Comparison of ENCODE assay signal across 8 mouse cellular contexts in the genomic region with DNA sequence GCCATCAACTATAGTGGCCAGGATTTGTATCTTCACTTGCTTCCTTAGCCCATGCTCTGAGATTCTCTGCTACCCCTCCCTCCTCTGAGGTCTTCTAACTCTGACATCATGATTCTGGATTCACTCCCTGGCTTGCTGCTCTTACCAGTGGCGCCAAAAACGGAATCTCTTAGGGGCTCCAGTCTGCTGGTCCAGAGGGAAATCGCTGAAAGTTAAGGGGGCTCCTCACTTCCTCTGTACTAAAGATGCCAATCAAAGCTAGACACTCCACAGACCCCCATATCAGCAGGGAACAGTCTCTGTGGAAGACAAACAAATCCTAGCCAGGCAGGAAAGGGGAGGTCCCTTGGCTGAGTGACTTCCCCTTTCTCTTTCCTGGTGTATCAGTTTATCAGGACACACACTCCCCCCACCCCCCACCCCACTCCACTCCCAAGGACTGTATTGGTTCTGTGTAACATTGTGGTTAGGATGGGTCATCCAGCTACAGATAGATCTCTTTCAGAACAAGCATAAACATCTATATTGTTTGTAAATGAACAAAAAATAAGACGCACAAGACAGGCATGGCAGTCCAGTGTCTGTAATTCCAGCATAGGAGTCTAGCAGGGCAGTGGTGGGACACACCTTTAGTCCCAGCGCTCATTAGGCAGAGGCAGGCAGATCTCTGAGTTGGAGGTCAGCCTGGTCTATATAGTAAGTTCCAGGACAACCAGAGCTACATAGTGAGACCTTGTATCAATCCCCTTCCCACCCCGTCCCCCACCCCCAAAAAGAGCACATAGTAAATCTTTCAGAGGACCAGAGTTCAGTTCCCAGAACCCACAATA. TPM values are rescaled to one million over a fixed set of nuclear protein-coding genes. Genes with fewer than 3 reads are reported as not detected.
DNase-seq lines count a peak whose midpoint lies in the region; ATAC-seq and TF ChIP-seq lines count a peak whose summit lies in the region.

No protein-coding gene starts in this region.

- no peaks in the 10 kb centered on the region for H3K9me3 ChIP-seq in kidney, postnatal 0 days (replicated peaks; ENCODE audit: low read length)
- H3K9me3 ChIP-seq in forebrain, postnatal 0 days (ENCODE audit: low read length), result no peaks in the 10 kb centered on the region

- H3K4me2 ChIP-seq in kidney, postnatal 0 days (ENCODE audit: low read length), result peak overlapping the region; percentile 55
- H3K4me2 ChIP-seq in forebrain, postnatal 0 days (ENCODE audit: low read depth), result no peak overlapping the region

- TF ChIP-seq CTCF in kidney, postnatal 0 days (IDR thresholded peaks at IDR 0.05; ENCODE audit: low read depth), result no peak
- no peak for TF ChIP-seq CTCF in forebrain, postnatal 0 days (IDR thresholded peaks at IDR 0.05; ENCODE audit: low read depth)

- no peaks in the 10 kb centered on the region for H3K36me3 ChIP-seq in kidney, postnatal 0 days (ENCODE audit: insufficient read depth, low read length)
- no peaks in the 10 kb centered on the region for H3K36me3 ChIP-seq in forebrain, postnatal 0 days (ENCODE audit: insufficient read depth)

- 34% methylated on average over 6 of the region's 6 CpGs for WGBS in kidney, postnatal 0 days
- 57% methylated on average over 6 of the region's 6 CpGs for WGBS in forebrain, postnatal 0 days

- peak overlapping the region; percentile 19; the same call in 1 of the 2 replicates for H3K4me3 ChIP-seq in kidney, postnatal 0 days (replicated peaks; ENCODE audit: low read depth, low read length)
- H3K4me3 ChIP-seq in forebrain, postnatal 0 days (ENCODE audit: low read depth, low read length), result no peak overlapping the region

- H3K27me3 ChIP-seq in kidney, postnatal 0 days (ENCODE audit: insufficient read depth, low read length), result no peaks in the 10 kb centered on the region
- H3K27me3 ChIP-seq in forebrain, postnatal 0 days (ENCODE audit: insufficient read depth, low read length), result no peaks in the 10 kb centered on the region

- peak; percentile 77 for ATAC-seq in kidney, postnatal 0 days (replicated peaks; ENCODE audit: low FRiP score, low read depth)
- no peak for ATAC-seq in erythroid progenitor cell, adult 5-6 weeks (replicated peaks; ENCODE audit: low FRiP score, poor library complexity, severe bottlenecking)
- no peak for ATAC-seq in forebrain, postnatal 0 days

- peak overlapping the region; percentile 97 for H3K27ac ChIP-seq in kidney, postnatal 0 days
- H3K27ac ChIP-seq in forebrain, postnatal 0 days (ENCODE audit: low read depth, low read length), result no peak overlapping the region; the same call in 1 of the 2 replicates

- peak; percentile 65 for DNase-seq in gastrocnemius, adult 18-20 months (ENCODE audit: low spot score)
- DNase-seq in gastrocnemius, postnatal 10 days, result no peak
- DNase-seq in heart, adult 8-10 months (ENCODE audit: low spot score), result peak; percentile 76
- DNase-seq in kidney, postnatal 0 days (ENCODE audit: low spot score), result peak; percentile 95
- peak; percentile 88 for DNase-seq in lung, postnatal 25 days (ENCODE audit: low spot score)
- no peak for DNase-seq in forebrain, postnatal 0 days
- DNase-seq in urinary bladder, postnatal 25 days (ENCODE audit: low spot score), result no peak

- H3K9ac ChIP-seq in kidney, postnatal 0 days (ENCODE audit: low read depth, low read length), result peak overlapping the region; percentile 41; the same call in 1 of the 2 replicates
- no peak overlapping the region for H3K9ac ChIP-seq in forebrain, postnatal 0 days

- peaks cover 29% of the 10 kb centered on the region for H3K4me1 ChIP-seq in kidney, postnatal 0 days (replicated peaks; ENCODE audit: insufficient read depth, low read length)
- 0 out of 2 replicates have a peak, but pooled peaks cover 8% of the 10 kb centered on the region for H3K4me1 ChIP-seq in forebrain, postnatal 0 days (ENCODE audit: insufficient read depth)

RNA-seq across cellular contexts. Expression of a gene that starts 6.0 kb away (rescaled TPM):
- total RNA-seq in gastrocnemius, adult 18-20 months (2021), result 10 to 100 TPM; 25.3 to 26.3 TPM
- 10 to 100 TPM; 17.2 to 17.7 TPM for total RNA-seq in gastrocnemius, postnatal 10 days (2021)
- 10 to 100 TPM; 28.6 to 37.3 (median 31.7) TPM for total RNA-seq in heart, adult 8-10 months (2022)
- 18.6 and 20.3 TPM in 2 replicates for polyA plus RNA-seq in kidney, postnatal 0 days (2015; fragmentation: Nextera tagmentation; extraction: Ambion mirVana)
- total RNA-seq in erythroid progenitor cell, adult 5-6 weeks (2015; ENCODE audit: low replicate concordance), result 32.3 and 58.4 TPM in 2 replicates
- total RNA-seq in erythroid progenitor cell, adult 5-6 weeks (2017; ENCODE audit: low replicate concordance), result 43.8 and 53.9 TPM in 2 replicates
- total RNA-seq in forebrain, postnatal 0 days (2014; rRNA removed), result 25.6 and 27.7 TPM in 2 replicates
- polyA plus RNA-seq in forebrain, postnatal 0 days (2015; fragmentation: Nextera tagmentation; extraction: Ambion mirVana), result 18.8 and 22.5 TPM in 2 replicates

RNA-seq across cellular contexts. Expression of a gene that starts 13.6 kb away (rescaled TPM):
- 10 to 100 TPM; 30.1 to 31.0 TPM for total RNA-seq in gastrocnemius, adult 18-20 months (2021)
- 10 to 100 TPM; 70.5 to 72.8 TPM for total RNA-seq in gastrocnemius, postnatal 10 days (2021)
- total RNA-seq in heart, adult 8-10 months (2022), result 10 to 100 TPM; 60.8 to 93.6 (median 83.9) TPM
- 242 and 247 TPM in 2 replicates for polyA plus RNA-seq in kidney, postnatal 0 days (2015; fragmentation: Nextera tagmentation; extraction: Ambion mirVana)
- not detected in 2 replicates for total RNA-seq in erythroid progenitor cell, adult 5-6 weeks (2015; ENCODE audit: low replicate concordance)
- not detected in 2 replicates for total RNA-seq in erythroid progenitor cell, adult 5-6 weeks (2017; ENCODE audit: low replicate concordance)
- 42.9 and 46.0 TPM in 2 replicates for total RNA-seq in forebrain, postnatal 0 days (2014; rRNA removed)
- 93.4 and 102 TPM in 2 replicates for polyA plus RNA-seq in forebrain, postnatal 0 days (2015; fragmentation: Nextera tagmentation; extraction: Ambion mirVana)

RNA-seq across cellular contexts. Expression of a gene that starts 21.3 kb away (rescaled TPM):
- total RNA-seq in gastrocnemius, adult 18-20 months (2021), result 10 to 100 TPM; 46.1 to 46.8 TPM
- total RNA-seq in gastrocnemius, postnatal 10 days (2021), result 10 to 100 TPM; 40.1 to 44.3 TPM
- total RNA-seq in heart, adult 8-10 months (2022), result 100 to 1,000 TPM in 3 of 4 experiments, 10 to 100 TPM in 1; 88.4 to 109 (median 104) TPM
- 179 and 180 TPM in 2 replicates for polyA plus RNA-seq in kidney, postnatal 0 days (2015; fragmentation: Nextera tagmentation; extraction: Ambion mirVana)
- 133 and 142 TPM in 2 replicates for total RNA-seq in erythroid progenitor cell, adult 5-6 weeks (2015; ENCODE audit: low replicate concordance)
- total RNA-seq in erythroid progenitor cell, adult 5-6 weeks (2017; ENCODE audit: low replicate concordance), result 27.3 and 31.7 TPM in 2 replicates
- total RNA-seq in forebrain, postnatal 0 days (2014; rRNA removed), result 71.7 and 75.8 TPM in 2 replicates
- polyA plus RNA-seq in forebrain, postnatal 0 days (2015; fragmentation: Nextera tagmentation; extraction: Ambion mirVana), result 135 and 138 TPM in 2 replicates

RNA-seq across cellular contexts. Expression of a gene that starts 28.1 kb away (rescaled TPM):
- under 1 TPM; 0.23 to 0.26 TPM for total RNA-seq in gastrocnemius, adult 18-20 months (2021)
- 1 to 10 TPM in 1 of 2 experiments, under 1 TPM in 1; 0.35 to 1.4 TPM for total RNA-seq in gastrocnemius, postnatal 10 days (2021)
- total RNA-seq in heart, adult 8-10 months (2022), result 10 to 100 TPM in 3 of 4 experiments, 1 to 10 TPM in 1; 7.6 to 16.6 (median 14.2) TPM
- polyA plus RNA-seq in kidney, postnatal 0 days (2015; fragmentation: Nextera tagmentation; extraction: Ambion mirVana), result 47.0 and 48.8 TPM in 2 replicates
- 0.72 and 5.9 TPM in 2 replicates for total RNA-seq in erythroid progenitor cell, adult 5-6 weeks (2015; ENCODE audit: low replicate concordance)
- 2.8 and 3.1 TPM in 2 replicates for total RNA-seq in erythroid progenitor cell, adult 5-6 weeks (2017; ENCODE audit: low replicate concordance)
- 3.2 and 5.4 TPM in 2 replicates for total RNA-seq in forebrain, postnatal 0 days (2014; rRNA removed)
- 7.8 and 9.1 TPM in 2 replicates for polyA plus RNA-seq in forebrain, postnatal 0 days (2015; fragmentation: Nextera tagmentation; extraction: Ambion mirVana)

RNA-seq across cellular contexts. Expression of a gene that starts 46.6 kb away (rescaled TPM):
- total RNA-seq in gastrocnemius, adult 18-20 months (2021), result under 1 TPM; 0.31 to 0.37 TPM
- total RNA-seq in gastrocnemius, postnatal 10 days (2021), result under 1 TPM; 0.14 to 0.18 TPM
- under 1 TPM in 3 of 4 experiments, not detected in 1; 0.14 to 0.29 (median 0.22) TPM for total RNA-seq in heart, adult 8-10 months (2022)
- 1.5 and 2.0 TPM in 2 replicates for polyA plus RNA-seq in kidney, postnatal 0 days (2015; fragmentation: Nextera tagmentation; extraction: Ambion mirVana)
- 5.8 and 10.1 TPM in 2 replicates for total RNA-seq in erythroid progenitor cell, adult 5-6 weeks (2015; ENCODE audit: low replicate concordance)
- 11.1 and 11.6 TPM in 2 replicates for total RNA-seq in erythroid progenitor cell, adult 5-6 weeks (2017; ENCODE audit: low replicate concordance)
- 0.10 and 0.15 TPM in 2 replicates for total RNA-seq in forebrain, postnatal 0 days (2014; rRNA removed)
- polyA plus RNA-seq in forebrain, postnatal 0 days (2015; fragmentation: Nextera tagmentation; extraction: Ambion mirVana), result 0.36 and 0.61 TPM in 2 replicates

Comparison
In these comparisons a context has a peak if more than half of its experiments do, and no peak if none do; other contexts are left out.
1. DNase-seq: peak in gastrocnemius, adult 18-20 months (single experiment), heart, adult 8-10 months (single experiment), kidney, postnatal 0 days (single experiment) and lung, postnatal 25 days (single experiment); none in gastrocnemius, postnatal 10 days (single experiment), forebrain, postnatal 0 days (single experiment) and urinary bladder, postnatal 25 days (single experiment).
2. RNA of a gene that starts 13.6 kb away (total RNA-seq): 60.8 to 93.6 TPM in heart, adult 8-10 months, 70.5 to 72.8 TPM in gastrocnemius, postnatal 10 days, 42.9 to 46.0 TPM in forebrain, postnatal 0 days and 30.1 to 31.0 TPM in gastrocnemius, adult 18-20 months; not detected in erythroid progenitor cell, adult 5-6 weeks; every median in the first group is over 10 times any median in the second.